ENCODE assay signal across 8 mouse cellular contexts in genomic region chr6:67036837-67037628, GRCm38 (mm10). TPM values are rescaled to one million over a fixed set of nuclear protein-coding genes. Genes with fewer than 3 reads are reported as not detected.
A peak's percentile ranks its signal among the peaks of the same experiment; 100 is the strongest.
DNase-seq lines count a peak whose midpoint lies in the region; ATAC-seq lines count a peak whose summit lies in the region.

Gene Gadd45a (minus strand): TSS chr6:67037457.

- no peaks in the 10 kb centered on the region for H3K9me3 ChIP-seq in heart, embryonic 13.5 days
- H3K9me3 ChIP-seq in liver, embryonic 12.5 days (replicated peaks) = no peaks in the 10 kb centered on the region
- no peaks in the 10 kb centered on the region for H3K9me3 ChIP-seq in stomach, embryonic 15.5 days

- peak; percentile 98 for ATAC-seq in heart, embryonic 13.5 days (ENCODE audit: extremely low read depth, insufficient number of reproducible peaks, low FRiP score, low TSS enrichment)
- peak; percentile 93 for ATAC-seq in liver, embryonic 12.5 days
- peak; percentile 97 for ATAC-seq in stomach, embryonic 15.5 days (ENCODE audit: insufficient read depth, low FRiP score, low read depth)

- peak within 1 kb of the TSS; percentile 35 for H3K27ac ChIP-seq in brown adipose tissue, adult 24 weeks (replicated peaks; ENCODE audit: low read depth, low read length)
- H3K27ac ChIP-seq in heart, embryonic 13.5 days (replicated peaks) = peak within 1 kb of the TSS; percentile 91
- peak within 1 kb of the TSS; percentile 99 for H3K27ac ChIP-seq in liver, embryonic 12.5 days
- H3K27ac ChIP-seq in stomach, embryonic 15.5 days = peak within 1 kb of the TSS; percentile 92

- no peaks in the 10 kb centered on the region for H3K36me3 ChIP-seq in heart, embryonic 13.5 days
- peaks cover 27% of the 10 kb centered on the region for H3K36me3 ChIP-seq in liver, embryonic 12.5 days
- H3K36me3 ChIP-seq in stomach, embryonic 15.5 days = no peaks in the 10 kb centered on the region

- peak within 1 kb of the TSS; percentile 88 for H3K4me3 ChIP-seq in brown adipose tissue, adult 24 weeks (ENCODE audit: insufficient read depth, low read depth, low read length)
- peak within 1 kb of the TSS; percentile 87 for H3K4me3 ChIP-seq in heart, embryonic 13.5 days
- H3K4me3 ChIP-seq in liver, embryonic 12.5 days = peak within 1 kb of the TSS; percentile 88
- peak within 1 kb of the TSS; percentile 93 for H3K4me3 ChIP-seq in stomach, embryonic 15.5 days (replicated peaks)

- no peaks in the 10 kb centered on the region for H3K27me3 ChIP-seq in heart, embryonic 13.5 days (replicated peaks)
- H3K27me3 ChIP-seq in liver, embryonic 12.5 days (replicated peaks) = no peaks in the 10 kb centered on the region
- H3K27me3 ChIP-seq in stomach, embryonic 15.5 days (replicated peaks) = no peaks in the 10 kb centered on the region

- no peaks in the 10 kb centered on the region; the same call in 1 of the 2 replicates for H3K4me1 ChIP-seq in brown adipose tissue, adult 24 weeks (ENCODE audit: control insufficient read depth, insufficient read depth, insufficient read length, low read length)
- peaks cover 14% of the 10 kb centered on the region for H3K4me1 ChIP-seq in heart, embryonic 13.5 days
- peaks cover 38% of the 10 kb centered on the region for H3K4me1 ChIP-seq in liver, embryonic 12.5 days
- H3K4me1 ChIP-seq in stomach, embryonic 15.5 days = peaks cover 3% of the 10 kb centered on the region; the same call in 1 of the 2 replicates

- under 1% methylated on average over 67 of the region's 69 CpGs for WGBS in heart, embryonic 13.5 days
- under 1% methylated on average over 69 of the region's 69 CpGs for whole genome bisulfite sequencing in liver, embryonic 12.5 days (ENCODE audit: insufficient replicate concordance)
- WGBS in stomach, embryonic 15.5 days = under 1% methylated on average over 69 of the region's 69 CpGs

- peak; percentile 95 for DNase-seq in CD4-positive, CD25-positive, alpha-beta regulatory T cell, adult 2 months (ENCODE audit: low read depth, low spot score)
- peak; percentile 91 for DNase-seq in fat pad, adult 2 months (ENCODE audit: extremely low read depth, low read depth, low spot score)
- peak; percentile 96 for DNase-seq in kidney, postnatal 10 days
- peak; percentile 92 to 93 for DNase-seq in natural killer cell, adult 2 months (ENCODE audit: low spot score in 2 of 2)

- peak within 1 kb of the TSS; percentile 96 for H3K4me2 ChIP-seq in heart, embryonic 13.5 days
- H3K4me2 ChIP-seq in liver, embryonic 12.5 days = peak within 1 kb of the TSS; percentile 66
- peak within 1 kb of the TSS; percentile 84 for H3K4me2 ChIP-seq in stomach, embryonic 15.5 days

- H3K9ac ChIP-seq in heart, embryonic 13.5 days = peak within 1 kb of the TSS; percentile 92
- peak within 1 kb of the TSS; percentile 98 for H3K9ac ChIP-seq in liver, embryonic 12.5 days
- H3K9ac ChIP-seq in stomach, embryonic 15.5 days = peak within 1 kb of the TSS; percentile 86; the same call in 1 of the 2 replicates

RNA-seq across cellular contexts. Expression of gene Gadd45a, which starts in this region (rescaled TPM):
- 6.2 and 6.3 TPM in 2 replicates for polyA plus RNA-seq in brown adipose tissue, adult 24 weeks (2012; ENCODE audit: insufficient read depth, insufficient read length, missing spikeins)
- 9.4 and 11.0 TPM in 2 replicates for polyA plus RNA-seq in heart, embryonic 13.5 days (2015; fragmentation: Nextera tagmentation; extraction: Ambion mirVana)
- polyA plus RNA-seq in liver, embryonic 12.5 days (2016; fragmentation: Nextera tagmentation; extraction: Ambion mirVana) = 88.3 and 96.9 TPM in 2 replicates
- polyA plus RNA-seq in stomach, embryonic 15.5 days (2015; fragmentation: Nextera tagmentation; extraction: Ambion mirVana) = 26.7 and 31.5 TPM in 2 replicates

Comparison
In these comparisons a context has a peak if more than half of its experiments do, and no peak if none do; other contexts are left out.
1. Peak in every context shown above with its lines: DNase-seq, ATAC-seq, H3K4me3 ChIP-seq and H3K27ac ChIP-seq.
2. H3K27ac ChIP-seq: peak in every context shown above with its lines; median percentile 99 in liver, embryonic 12.5 days; 92 in stomach, embryonic 15.5 days; 91 in heart, embryonic 13.5 days; 35 in brown adipose tissue, adult 24 weeks.